Mouse (Mus musculus) kidney, postnatal 0 days (tissue): ENCODE measurements around the gene Cryba2. TPM values are rescaled to one million over a fixed set of nuclear protein-coding genes. Genes with fewer than 3 reads are reported as not detected.
A peak's percentile ranks its signal among the peaks of the same experiment; 100 is the strongest.

ENCODE experiments used
- ATAC-seq: fragments of 200-750 bp; cut with Nextera tagmentation; replicated peaks from 2 replicates; pipeline ENCODE4 v1.8.0; 2017; ENCODE audit warnings: low read depth, moderate number of reproducible peaks, moderate TSS enrichment, moderate library complexity; ENCODE audit not compliant: low FRiP score
- DNase-seq: peaks from one replicate; pipeline ENCODE4 v3.0.0-alpha.2; 2016; ENCODE audit warnings: low spot score
- H3K27ac ChIP-seq: fragments of 300-500 bp; sonication (generic); 2 replicates; pipeline ENCODE4 v1.5.1; 2014; ENCODE audit warnings: mild to moderate bottlenecking
- H3K27me3 ChIP-seq: fragments of 300-500 bp; sonication (generic); 2 replicates; pipeline ENCODE4 v1.6.1; 2014; ENCODE audit warnings: low read length, mixed read lengths; ENCODE audit not compliant: insufficient read depth
- H3K36me3 ChIP-seq: fragments of 300-500 bp; sonication (generic); 2 replicates; pipeline ENCODE4 v1.6.1; 2014; ENCODE audit warnings: low read length, mixed read lengths; ENCODE audit not compliant: insufficient read depth
- H3K4me1 ChIP-seq: fragments of 300-500 bp; sonication (generic); replicated peaks from 2 replicates; pipeline ENCODE4 v1.6.1; 2014; ENCODE audit warnings: antibody characterized with exemption, low read length, mixed read lengths; ENCODE audit not compliant: insufficient read depth
- H3K4me2 ChIP-seq: fragments of 300-500 bp; sonication (generic); 2 replicates; pipeline ENCODE4 v1.6.1; 2014; ENCODE audit warnings: mild to moderate bottlenecking, low read length, moderate library complexity, mixed read lengths
- H3K4me3 ChIP-seq: fragments of 300-500 bp; sonication (generic); replicated peaks from 2 replicates; pipeline ENCODE4 v1.5.1; 2014; ENCODE audit warnings: low read depth, low read length
- H3K9ac ChIP-seq: fragments of 300-500 bp; sonication (generic); 2 replicates; pipeline ENCODE4 v1.6.1; 2014; ENCODE audit warnings: low read depth, low read length
- H3K9me3 ChIP-seq: fragments of 300-500 bp; sonication (generic); replicated peaks from 2 replicates; pipeline ENCODE4 v1.6.1; 2016; ENCODE audit warnings: low read length, inconsistent platforms, mixed read lengths
- CTCF ChIP-seq: IDR thresholded peaks from 2 replicates; pipeline ENCODE4 v1.5.1; 2016; ENCODE audit warnings: antibody characterized with exemption, low read depth, mild to moderate bottlenecking, moderate library complexity
- WGBS: fragments of 180-500 bp; shearing (Covaris S2); extraction: QIAGEN DNeasy Blood & Tissue Kit; methylation state at CpG from one replicate; pipeline ENCODE4 v1.1.7; 2014; 5-methylcytosine and 5-hydroxymethylcytosine counted together
- polyA plus RNA-seq: library from polyadenylated mRNA; unstranded; fragments of >200 nt; fragmentation: Nextera tagmentation; extraction: Ambion mirVana; gene quantifications from 2 replicates; pipeline ENCODE4 v1.2.1, GENCODE M21; 2015

Gene Cryba2
- polyA plus RNA-seq, 1 experiment from 2014 or later = not detected

GRCm38 (mm10) chr1:74900341-74901285 lies 7.7 kb upstream of the Cryba2 start:
- DNase-seq (no peak), ATAC-seq (no peak; the same call in 1 of the 2 replicates)
- Histone ChIP-seq H3K36me3 (no peaks in the 10 kb centered on the region), H3K4me3 (peak overlapping the region; percentile 26), H3K4me1 (peaks cover 6% of the 10 kb centered on the region; the same call in 1 of the 2 replicates), H3K4me2 (peak overlapping the region; percentile 51), H3K27ac (no peak overlapping the region), H3K9me3 (no peaks in the 10 kb centered on the region), H3K9ac (no peak overlapping the region), H3K27me3 (peaks cover 62% of the 10 kb centered on the region)
- WGBS = under 1% methylated on average over 63 of the region's 66 CpGs
- no peak for TF ChIP-seq CTCF

- Histone ChIP-seq H3K9ac (no peak overlapping the region), H3K27ac (no peak overlapping the region), H3K4me3 (no peak overlapping the region), H3K4me2 (no peak overlapping the region), H3K9me3 (no peaks in the 10 kb centered on the region), H3K27me3 (peaks cover 69% of the 10 kb centered on the region), H3K36me3 (no peaks in the 10 kb centered on the region), H3K4me1 (peaks cover 6% of the 10 kb centered on the region; the same call in 1 of the 2 replicates)
- no peak for TF ChIP-seq CTCF
- ATAC-seq (no peak), DNase-seq (no peak)
- WGBS = 9% methylated on average over 7 of the region's 10 CpGs
Observed at GRCm38 (mm10) chr1:74898656-74899431, 5.9 kb upstream of the Cryba2 start.

- DNase-seq = no peak
- no peak overlapping the region for H3K4me3 ChIP-seq
- WGBS = 1% methylated on average over 7 of the region's 7 CpGs
Observed at GRCm38 (mm10) chr1:74897976-74898375, 5.0 kb upstream of the Cryba2 start.

GRCm38 (mm10) chr1:74894966-74895365 lies 2.0 kb upstream of the Cryba2 start:
- Histone ChIP-seq H3K27me3 (peaks cover 75% of the 10 kb centered on the region), H3K9ac (no peak overlapping the region), H3K9me3 (no peaks in the 10 kb centered on the region), H3K4me3 (no peak overlapping the region), H3K36me3 (no peaks in the 10 kb centered on the region), H3K4me1 (no peaks in the 10 kb centered on the region; the same call in 1 of the 2 replicates), H3K4me2 (no peak overlapping the region), H3K27ac (no peak overlapping the region)
- DNase-seq (peak; percentile 64), ATAC-seq (0 out of 2 replicates have a peak, but pooled peaks have one; percentile 15)
- peak; percentile 78 for TF ChIP-seq CTCF
- 18% methylated on average over 4 of the region's 4 CpGs for WGBS

More at GRCm38 (mm10) chr1:74897976-74898375, 5.0 kb upstream of the Cryba2 start:
- ATAC-seq = no peak
- no peaks in the 10 kb centered on the region for H3K36me3 ChIP-seq
- peaks cover 76% of the 10 kb centered on the region for H3K27me3 ChIP-seq
- H3K4me2 ChIP-seq = no peak overlapping the region
- no peak overlapping the region for H3K27ac ChIP-seq
- H3K9ac ChIP-seq = no peak overlapping the region
- no peaks in the 10 kb centered on the region for H3K9me3 ChIP-seq
- H3K4me1 ChIP-seq = peaks cover 6% of the 10 kb centered on the region; the same call in 1 of the 2 replicates
- TF ChIP-seq CTCF = no peak

- H3K27me3 ChIP-seq = peaks cover 60% of the 10 kb centered on the region
- no peak for TF ChIP-seq CTCF
- H3K4me2 ChIP-seq = 0 out of 2 replicates have a peak overlapping the region, but pooled peaks have one; percentile 13
- DNase-seq = no peak
- H3K9ac ChIP-seq = no peak overlapping the region
- no peaks in the 10 kb centered on the region for H3K36me3 ChIP-seq
- H3K4me3 ChIP-seq = no peak overlapping the region
- no peaks in the 10 kb centered on the region for H3K9me3 ChIP-seq
- H3K27ac ChIP-seq = no peak overlapping the region
- WGBS = 3% methylated on average over 39 of the region's 39 CpGs
- no peak for ATAC-seq
- no peaks in the 10 kb centered on the region for H3K4me1 ChIP-seq
Observed at GRCm38 (mm10) chr1:74892351-74893133, 401 bp downstream of the Cryba2 start.

GRCm38 (mm10) chr1:74891513-74891912 lies 1.4 kb downstream of the Cryba2 start:
- no peak overlapping the region for H3K4me2 ChIP-seq
- ATAC-seq (no peak), DNase-seq (peak; percentile 73)
- 0% methylated on average over 2 of the region's 8 CpGs for WGBS
- no peak overlapping the region for H3K4me3 ChIP-seq
- no peak overlapping the region for H3K9ac ChIP-seq
- no peak overlapping the region for H3K27ac ChIP-seq
- H3K4me1 ChIP-seq = no peaks in the 10 kb centered on the region
- no peaks in the 10 kb centered on the region for H3K9me3 ChIP-seq
- H3K36me3 ChIP-seq = no peaks in the 10 kb centered on the region
- peaks cover 58% of the 10 kb centered on the region for H3K27me3 ChIP-seq
- no peak for TF ChIP-seq CTCF
